ENCODE assay signal across 8 mouse cellular contexts in the genomic region with DNA sequence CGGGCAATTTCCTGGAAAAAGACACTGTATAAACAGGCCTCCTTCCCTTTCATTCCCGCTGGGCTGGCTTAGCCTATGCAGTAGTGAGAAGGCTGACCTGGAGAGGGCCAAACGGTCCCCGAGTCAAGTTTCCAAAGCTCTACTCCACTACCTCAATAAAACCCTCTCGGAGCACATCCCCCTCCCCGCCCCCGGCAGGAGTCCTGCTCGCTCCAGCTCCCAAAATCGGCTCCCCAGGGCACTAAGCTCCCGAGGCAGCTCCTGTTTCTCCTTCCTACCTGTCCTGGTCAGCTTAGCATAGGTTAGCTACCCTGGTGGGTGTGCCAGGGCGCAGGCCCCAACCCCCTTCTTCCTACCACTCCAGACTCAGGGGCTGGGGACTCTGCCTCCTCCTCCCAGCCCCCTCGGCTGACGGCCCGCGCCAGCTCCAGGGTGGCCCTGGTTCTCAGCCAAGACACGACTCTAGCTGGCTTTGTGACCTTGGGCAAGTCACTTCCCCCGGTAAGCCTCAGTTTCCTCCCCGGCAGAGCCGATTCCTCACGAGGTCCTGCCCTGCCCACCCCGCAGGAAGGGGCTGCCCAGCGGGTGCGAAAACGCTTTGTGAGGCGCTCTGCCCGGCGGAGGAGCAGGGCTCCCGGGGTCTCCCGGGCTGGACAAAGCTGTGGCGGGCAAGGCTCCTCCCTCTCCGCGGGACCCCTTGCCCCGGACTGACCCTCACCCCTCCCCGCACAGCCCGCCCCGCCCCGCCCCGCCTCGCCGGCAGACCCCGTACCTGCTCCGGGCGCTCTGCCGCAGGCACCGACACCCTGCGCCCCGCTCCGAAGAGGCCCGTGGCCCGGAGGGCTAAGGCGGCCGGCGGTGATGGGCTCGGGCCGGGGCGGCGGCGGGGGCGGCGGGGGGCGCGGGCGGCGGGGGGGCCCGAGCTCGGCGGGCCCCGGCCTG. TPM values are rescaled to one million over a fixed set of nuclear protein-coding genes. Genes with fewer than 3 reads are reported as not detected.
DNase-seq lines count a peak whose midpoint lies in the region; ATAC-seq and TF ChIP-seq lines count a peak whose summit lies in the region.

No protein-coding gene starts in this region.

- TF ChIP-seq RAD21 in MEL (IDR thresholded peaks at IDR 0.05; ENCODE audit: low read depth, low read length): no peak

- TF ChIP-seq EP300 in MEL (IDR thresholded peaks at IDR 0.05; ENCODE audit: low read depth in 1 of 2, low read length in 2 of 2): no peak

- no peak for TF ChIP-seq POLR2A in MEL (IDR thresholded peaks at IDR 0.05; ENCODE audit: control insufficient read depth in 1 of 2, insufficient read depth in 1 of 2, low read depth in 1 of 2, low read length in 2 of 2, poor library complexity in 1 of 2)

- no peaks in the 10 kb centered on the region for H3K9me3 ChIP-seq in MEL (replicated peaks; ENCODE audit: insufficient read depth, low read length)
- H3K9me3 ChIP-seq in forebrain, postnatal 0 days (ENCODE audit: low read length): no peaks in the 10 kb centered on the region

- peak overlapping the region; percentile 4; the same call in 1 of the 2 replicates for H3K27ac ChIP-seq in MEL (ENCODE audit: control insufficient read depth, low read depth, low read length)
- H3K27ac ChIP-seq in forebrain, postnatal 0 days (ENCODE audit: low read depth, low read length): peak overlapping the region; percentile 78
- H3K27ac ChIP-seq in layer of hippocampus, adult 2 months: peak overlapping the region; percentile 80

- H3K79me2 ChIP-seq in MEL (ENCODE audit: control insufficient read depth, insufficient read depth, low read length, poor library complexity): peaks cover 3% of the 10 kb centered on the region; the same call in 1 of the 2 replicates

- H3K4me2 ChIP-seq in forebrain, postnatal 0 days (ENCODE audit: low read depth): peak overlapping the region; percentile 84

- H3K9ac ChIP-seq in MEL (ENCODE audit: control insufficient read depth, low read depth, low read length, poor library complexity, severe bottlenecking): peak overlapping the region; percentile 61
- H3K9ac ChIP-seq in forebrain, postnatal 0 days: peak overlapping the region; percentile 72

- peak; percentile 63 for DNase-seq in MEL (ENCODE audit: low read depth, low spot score)
- DNase-seq in cerebellum, adult 11-12 months: peak; percentile 71
- DNase-seq in forebrain, postnatal 0 days: peak; percentile 64
- DNase-seq in heart, postnatal 4 days: peak; percentile 56
- DNase-seq in layer of hippocampus, adult 2 months (ENCODE audit: low spot score in 2 of 2): peak; percentile 9 to 21
- peak; percentile 48 for DNase-seq in lung, postnatal 14 days
- DNase-seq in ovary, postnatal 36 days (ENCODE audit: low spot score): peak; percentile 48
- peak; percentile 43 for DNase-seq in urinary bladder, adult 2 months (ENCODE audit: low spot score)

- TF ChIP-seq CTCF in MEL (IDR thresholded peaks at IDR 0.05 in 2 of 3, conservative IDR thresholded peaks at IDR 0.05 in 1 of 3; ENCODE audit: control insufficient read depth in 1 of 3, insufficient read depth in 1 of 3, low read depth in 2 of 3, low read length in 3 of 3, poor library complexity in 1 of 3, severe bottlenecking in 1 of 3): no peak
- no peak for TF ChIP-seq CTCF in forebrain, postnatal 0 days (IDR thresholded peaks at IDR 0.05; ENCODE audit: low read depth)
- no peak for TF ChIP-seq CTCF in layer of hippocampus, adult 2 months (conservative IDR thresholded peaks at IDR 0.05)

- ATAC-seq in forebrain, postnatal 0 days: peak; percentile 19

- peaks cover 8 to 17% of the 10 kb centered on the region in 2 experiments for H3K4me1 ChIP-seq in MEL (ENCODE audit: control insufficient read depth in 1 of 2, insufficient read depth in 2 of 2, low read length in 2 of 2)
- H3K4me1 ChIP-seq in forebrain, postnatal 0 days (ENCODE audit: insufficient read depth): peaks cover 3% of the 10 kb centered on the region; the same call in 1 of the 2 replicates

- 2% methylated on average over 56 of the region's 68 CpGs for WGBS in forebrain, postnatal 0 days

- H3K4me3 ChIP-seq in MEL (ENCODE audit: control insufficient read depth in 1 of 2, insufficient read depth in 1 of 2, low read depth in 2 of 2, low read length in 2 of 2): peak overlapping the region; percentile 61 to 76
- peak overlapping the region; percentile 91 for H3K4me3 ChIP-seq in forebrain, postnatal 0 days (ENCODE audit: low read depth, low read length)
- H3K4me3 ChIP-seq in layer of hippocampus, adult 2 months: peak overlapping the region; percentile 79

- H3K27me3 ChIP-seq in MEL (ENCODE audit: control insufficient read depth in 1 of 2, insufficient read depth in 2 of 2, low read length in 2 of 2): no peaks in the 10 kb centered on the region
- no peaks in the 10 kb centered on the region for H3K27me3 ChIP-seq in forebrain, postnatal 0 days (ENCODE audit: insufficient read depth, low read length)

- H3K36me3 ChIP-seq in MEL (ENCODE audit: control insufficient read depth in 1 of 2, insufficient read depth in 2 of 2, low read length in 2 of 2): peaks cover 0 to 8% of the 10 kb centered on the region in 2 experiments; a peak in 2 of 4 replicates
- no peaks in the 10 kb centered on the region for H3K36me3 ChIP-seq in forebrain, postnatal 0 days (ENCODE audit: insufficient read depth)

TF ChIP-seq in MEL, 35 proteins besides CTCF, POLR2A, EP300 and RAD21:
- 0 out of 2 replicates have a peak, but pooled peaks have one; percentile 25 for TF ChIP-seq MXI1 (IDR thresholded peaks at IDR 0.05; ENCODE audit: low read depth, low read length)
- TF ChIP-seq MAX (IDR thresholded peaks at IDR 0.05; ENCODE audit: low read length): no peak
- TF ChIP-seq UBTF (IDR thresholded peaks at IDR 0.05; ENCODE audit: borderline replicate concordance, insufficient read depth, low read depth, low read length): 0 out of 2 replicates have a peak, but pooled peaks have one; percentile 33
- 0 out of 2 replicates have a peak, but pooled peaks have one; percentile 13 for TF ChIP-seq SIN3A (IDR thresholded peaks at IDR 0.05; ENCODE audit: low read length)
- peak; percentile 25; the same call in 1 of the 2 replicates for TF ChIP-seq MAZ (IDR thresholded peaks at IDR 0.05; ENCODE audit: low read depth, low read length)
- TF ChIP-seq CHD1 (IDR thresholded peaks at IDR 0.05; ENCODE audit: low read depth, low read length): no peak
- TF ChIP-seq RCOR1 (IDR thresholded peaks at IDR 0.05; ENCODE audit: low read depth, low read length): no peak

RNA-seq across cellular contexts. Expression of gene Rnf38, which starts 0.5 kb away (rescaled TPM):
- 6.8 and 7.9 TPM in 2 replicates for total RNA-seq in MEL (2012; rRNA removed)
- 10 to 100 TPM in 1 of 2 experiments, not detected in 1; 22.8 TPM for polyA plus RNA-seq in MEL (2012; ENCODE audit: insufficient read depth in 1 of 2, insufficient read length in 2 of 2, low read depth in 1 of 2, low replicate concordance in 2 of 2, missing spikeins in 1 of 2)
- total RNA-seq in forebrain, postnatal 0 days (2014; rRNA removed): 51.4 and 82.7 TPM in 2 replicates
- 12.3 and 17.6 TPM in 2 replicates for polyA plus RNA-seq in forebrain, postnatal 0 days (2015; fragmentation: Nextera tagmentation; extraction: Ambion mirVana)
- 10 to 100 TPM; 56.5 to 57.8 TPM for total RNA-seq in heart, postnatal 4 days (2021)
- total RNA-seq in layer of hippocampus, adult 2 months (2021): 10 to 100 TPM; 49.8 to 52.3 TPM
- polyA plus RNA-seq in urinary bladder, adult 2 months (2012; rRNA removed): 46.6 and 66.7 TPM in 2 replicates

Comparison
In these comparisons a context has a peak if more than half of its experiments do, and no peak if none do; other contexts are left out.
1. Peak in every context shown above with its lines: DNase-seq, ATAC-seq, H3K4me3 ChIP-seq and H3K27ac ChIP-seq.
2. DNase-seq: peak in every context shown above with its lines; median percentile 71 in cerebellum, adult 11-12 months; 64 in forebrain, postnatal 0 days; 63 in MEL; 56 in heart, postnatal 4 days; 48 in lung, postnatal 14 days; 48 in ovary, postnatal 36 days; 43 in urinary bladder, adult 2 months; 15 in layer of hippocampus, adult 2 months.
3. H3K27ac ChIP-seq: peak in every context shown above with its lines; median percentile 80 in layer of hippocampus, adult 2 months; 78 in forebrain, postnatal 0 days; 4 in MEL.